Mouse (Mus musculus): ENCODE measurements around the gene Olfr837. TPM values are rescaled to one million over a fixed set of nuclear protein-coding genes. Genes with fewer than 3 reads are reported as not detected.

Olfr837 gene
- total RNA-seq (2023), result not detected

DNA sequence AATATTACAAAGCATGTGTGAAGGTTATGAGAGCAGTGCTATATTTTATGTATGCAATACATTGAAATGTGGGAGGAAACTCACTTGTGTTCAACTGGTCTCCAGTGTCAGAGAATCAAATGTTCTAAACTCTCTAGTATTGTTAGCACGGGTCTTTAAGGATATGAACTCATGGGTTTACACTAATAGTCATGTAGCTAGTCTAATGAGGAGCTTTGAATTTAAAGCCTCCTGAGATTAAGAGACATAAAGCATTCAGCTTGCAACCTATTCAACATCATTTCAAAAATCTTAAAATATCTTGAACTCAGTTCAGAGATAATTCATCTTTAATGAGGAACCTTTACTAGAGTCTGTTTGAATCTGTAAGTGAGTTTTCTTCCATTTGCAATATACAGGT, at the start of gene Olfr837:
TSS of gene Olfr837 (plus strand) at position 301 of the 400 bp plus-strand sequence.

DNA sequence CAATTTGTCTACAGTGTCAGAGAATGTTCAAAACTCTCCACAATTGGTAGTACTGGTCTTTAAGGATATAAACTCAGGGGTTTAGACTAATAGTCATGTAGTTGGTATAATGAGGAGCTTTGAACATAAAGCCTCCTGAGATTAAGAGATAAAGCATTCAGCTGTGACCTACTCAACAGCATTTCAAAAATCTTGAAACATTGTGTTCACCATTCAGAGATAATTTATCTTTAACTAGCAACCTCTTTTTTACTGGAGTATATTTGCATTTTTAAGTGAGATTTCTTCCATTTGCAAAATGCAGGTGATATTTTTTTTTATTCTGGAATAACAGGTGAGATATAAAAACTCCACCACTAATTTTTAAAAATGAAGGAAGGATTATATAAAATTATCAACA, 16.0 kb upstream of the Olfr837 start, which contains the start of gene Olfr836:
TSS of gene Olfr836 (plus strand) at position 301 of the 400 bp plus-strand sequence.

DNA sequence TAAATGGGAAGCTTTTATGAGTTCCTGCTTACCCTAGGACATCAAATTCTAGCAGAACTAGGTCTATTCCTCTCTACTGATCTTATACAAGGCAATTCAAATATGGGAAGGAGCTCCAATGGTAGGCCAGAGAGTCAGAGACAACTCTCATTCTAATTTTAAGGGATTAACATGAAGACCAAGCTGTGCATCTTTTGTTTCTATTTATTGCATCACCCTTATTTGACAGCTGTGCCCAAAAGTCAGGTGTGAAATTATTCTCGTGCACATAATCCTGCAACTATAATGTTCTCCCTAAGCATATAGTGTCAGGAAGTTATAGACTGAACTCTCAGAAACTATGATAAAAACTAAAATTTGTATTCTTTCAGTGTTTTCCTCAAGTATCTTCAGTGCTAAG, 41.1 kb downstream of the Olfr837 start, which contains the start of gene Olfr839-ps1:
TSS of gene Olfr839-ps1 (minus strand) at position 101 of the 400 bp plus-strand sequence.

Other genes starting within 250 kb of the Olfr837 start
- gene Olfr832, start 199.2 kb upstream of the Olfr837 start, total RNA-seq (2023), result not detected
- not detected for gene Olfr834, start 148.3 kb upstream of the Olfr837 start, total RNA-seq (2023)
- gene Olfr835, start 103.6 kb upstream of the Olfr837 start, total RNA-seq (2023), result not detected
- not detected for gene Olfr836, start 15.9 kb upstream of the Olfr837 start, total RNA-seq (2023)
- gene Olfr839-ps1, start 41.0 kb downstream of the Olfr837 start, total RNA-seq (2023), result 0.09 TPM
- gene Olfr843, start 115.7 kb downstream of the Olfr837 start, total RNA-seq (2023), result not detected
- not detected for gene Olfr844, start 180.0 kb downstream of the Olfr837 start, total RNA-seq (2023)
- not detected for gene Olfr845, start 200.1 kb downstream of the Olfr837 start, total RNA-seq (2023)
- not detected for gene Olfr846, start 227.7 kb downstream of the Olfr837 start, total RNA-seq (2023)
- gene Olfr847, start 242.4 kb downstream of the Olfr837 start, total RNA-seq (2023), result not detected

Measured in CD4-positive naive resting alpha-beta T cell, adult 76 days (primary cell).